Mouse (Mus musculus) thymus, postnatal 0 days (tissue): ENCODE measurements at regions not wholly inside any gene's neighbourhood (a gene's known extent, or its start where the extent isn't known, plus 50 kb on each side); places are given as distances from the start of the nearest gene placed in this dataset.

Experiments used
- DNase-seq: peaks from one replicate; pipeline ENCODE4 v3.0.0-alpha.2; 2015; ENCODE audit warnings: low spot score

DNA sequence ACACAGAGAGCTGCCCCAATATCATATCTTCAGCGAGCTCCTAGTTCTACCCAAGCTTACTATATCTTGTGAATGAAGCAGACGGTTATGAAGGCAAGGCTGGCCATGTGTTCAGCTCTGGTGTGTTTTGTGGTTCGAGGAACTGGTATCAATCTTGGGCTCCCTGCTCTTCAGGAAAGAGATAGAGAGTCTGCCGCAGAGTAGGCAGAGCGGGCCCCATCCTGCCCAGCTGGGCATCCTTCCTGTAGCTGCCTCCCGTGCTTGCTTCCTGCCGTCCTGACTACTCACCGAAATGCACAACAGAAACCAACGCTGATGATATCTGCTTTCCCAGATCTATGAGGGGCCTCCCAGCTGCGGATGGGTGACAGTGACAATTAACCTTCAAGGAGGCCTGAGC is 60.3 kb downstream of the Snrpe start:
- DNase-seq: peak; percentile 84

DNA sequence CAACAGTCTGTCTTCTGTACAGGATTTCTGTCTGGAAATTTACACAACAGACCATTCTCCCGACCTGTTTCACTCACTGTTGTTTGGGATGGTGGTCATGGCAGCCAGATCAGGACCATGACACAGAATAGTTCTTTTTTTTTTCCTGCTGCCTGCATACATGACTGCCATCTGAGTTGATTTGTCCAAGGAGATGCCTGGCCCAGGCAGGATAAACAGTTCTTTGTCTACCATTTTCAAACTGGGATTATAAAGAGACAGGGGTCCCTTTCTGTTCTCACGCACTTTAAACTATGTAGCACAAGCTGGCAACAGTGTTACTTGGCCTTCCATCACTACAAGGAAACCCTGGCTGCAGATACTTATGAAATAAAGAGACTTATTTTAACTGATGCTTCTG is 61.1 kb downstream of the Snrpe start:
- no peak for DNase-seq

DNA sequence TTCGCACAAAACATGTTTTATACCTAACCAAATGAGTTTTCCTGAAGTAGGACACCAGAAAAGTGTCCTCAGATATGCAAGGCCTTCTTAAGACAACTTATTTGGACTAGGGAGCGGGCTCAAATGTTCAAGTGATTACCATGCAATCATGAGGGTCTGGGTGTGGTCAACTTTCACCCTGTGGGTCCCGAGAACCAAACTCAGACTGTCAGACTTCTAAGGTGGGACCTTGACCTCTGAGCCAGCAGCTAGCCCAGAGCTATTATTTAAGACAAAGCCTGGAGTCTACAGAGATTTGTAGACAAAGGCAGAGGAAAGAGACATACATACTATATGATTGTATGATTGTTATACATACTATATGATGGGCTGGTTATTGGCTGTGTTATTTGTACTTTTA is 62.5 kb downstream of the Snrpe start:
- DNase-seq: no peak

DNA sequence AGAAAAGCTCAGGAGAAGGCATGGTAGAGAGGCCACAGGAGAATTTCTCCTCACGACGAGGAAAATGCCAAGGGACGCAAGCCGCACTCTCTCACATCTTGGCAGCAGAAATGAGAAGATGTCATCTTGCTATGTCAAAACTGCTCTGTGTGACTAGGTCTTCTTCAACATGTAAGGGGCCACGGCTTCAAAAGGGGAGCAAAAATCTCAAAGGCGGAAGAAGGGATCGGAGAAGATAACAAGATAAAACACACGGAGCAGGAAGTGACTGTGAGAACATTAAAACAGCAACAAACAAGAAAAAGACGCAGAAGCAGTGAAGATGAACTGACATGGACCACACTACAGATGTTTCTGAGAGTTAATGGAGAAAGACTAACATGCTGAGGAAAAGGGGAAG is 65.1 kb downstream of the Snrpe start:
- peak; percentile 81 for DNase-seq

DNA sequence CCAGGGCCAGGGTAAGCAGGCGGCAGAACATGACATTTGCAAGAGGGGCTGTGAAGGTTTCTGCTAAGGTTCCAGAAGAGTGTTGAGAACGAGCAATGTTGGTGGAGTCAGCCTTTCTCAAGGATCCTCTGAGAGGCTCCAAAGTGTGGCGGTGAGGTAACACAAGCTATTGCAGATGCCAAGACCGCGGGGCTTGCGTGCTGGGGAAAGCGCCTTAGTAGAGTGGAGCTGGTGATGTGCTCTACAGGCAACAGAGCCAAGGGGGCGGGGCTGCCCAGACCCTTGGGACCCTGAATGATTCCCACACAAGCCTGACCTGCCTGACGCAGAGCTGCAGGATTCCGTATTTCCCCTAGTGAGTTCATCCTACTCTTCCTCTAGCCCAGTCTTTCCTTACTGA is 66.3 kb downstream of the Snrpe start:
- peak; percentile 23 for DNase-seq

DNA sequence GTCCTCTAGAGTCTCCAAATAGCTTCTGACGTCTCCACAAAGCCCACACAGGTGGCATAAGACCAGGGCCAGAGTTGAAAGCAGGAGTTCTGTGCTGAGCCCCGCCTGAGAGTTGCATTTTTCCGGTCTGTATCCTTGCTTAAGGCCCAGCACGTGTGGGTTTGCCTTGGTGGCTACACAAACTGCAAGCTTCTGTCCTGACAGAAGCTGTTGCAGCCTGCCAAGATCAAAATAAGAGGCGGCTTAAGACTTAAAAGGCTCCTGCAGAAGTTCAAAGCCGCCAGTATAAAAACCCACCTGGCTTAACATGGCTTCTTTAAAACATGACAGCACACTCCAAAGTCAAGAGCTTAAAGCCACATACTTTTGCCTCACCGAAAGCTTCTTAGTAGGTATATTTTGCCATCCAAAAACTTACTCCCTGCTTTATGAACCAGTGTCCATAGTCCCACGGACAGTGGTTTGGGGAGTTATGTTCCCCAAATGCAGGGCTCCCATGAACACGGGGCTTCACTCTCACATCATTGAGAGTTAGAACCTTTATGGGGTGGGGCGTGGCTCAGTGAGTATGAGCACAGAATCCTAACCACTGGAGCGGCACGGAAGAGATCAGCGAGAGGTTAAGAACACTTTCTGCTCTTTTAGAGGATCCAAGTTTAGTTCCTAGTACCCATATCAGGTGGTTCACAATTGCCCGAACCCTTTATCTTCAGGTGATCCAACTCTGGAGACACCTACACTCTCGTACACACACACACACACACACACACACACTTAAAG is 67.9 kb downstream of the Snrpe start:
- peak; percentile 89 for DNase-seq

DNA sequence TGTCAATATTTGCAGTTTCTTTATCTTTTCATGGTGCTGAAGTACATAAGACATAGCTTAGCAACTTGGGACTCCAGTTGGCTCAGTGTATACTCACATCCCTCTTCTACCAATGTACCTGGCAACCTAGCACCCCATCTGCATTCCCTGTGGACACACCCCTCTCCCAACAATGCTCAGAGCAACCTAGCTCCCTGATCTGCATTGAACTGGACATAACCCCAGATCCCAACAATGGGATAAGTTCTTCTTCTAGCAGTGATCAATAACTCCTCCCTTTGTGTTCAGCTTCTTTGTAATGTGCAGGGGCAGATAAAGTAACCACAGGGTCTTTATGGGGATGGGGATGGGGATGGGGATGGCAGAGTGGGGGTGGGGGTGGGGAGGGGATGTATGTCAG is 79.4 kb downstream of the Snrpe start:
- no peak for DNase-seq

DNA sequence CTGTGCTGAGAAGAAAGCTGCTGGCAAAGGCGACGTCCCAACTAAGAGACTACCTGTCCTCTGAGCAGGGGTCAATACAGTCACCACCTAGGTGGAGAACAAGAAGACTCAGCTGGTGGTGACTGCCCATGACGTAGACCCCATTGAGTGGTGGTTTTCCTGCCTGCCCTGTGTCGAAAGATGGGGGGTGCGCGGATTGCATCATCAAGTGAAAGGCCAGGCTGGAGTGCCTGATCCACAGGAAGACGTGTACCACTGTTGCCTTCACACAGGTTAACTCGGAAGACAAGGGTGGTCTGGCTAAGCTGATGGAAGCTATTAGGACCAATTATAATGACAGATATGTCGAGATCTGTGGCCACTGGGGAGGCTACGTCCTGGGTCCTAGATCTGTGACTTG is 80.3 kb downstream of the Snrpe start:
- DNase-seq: no peak

DNA sequence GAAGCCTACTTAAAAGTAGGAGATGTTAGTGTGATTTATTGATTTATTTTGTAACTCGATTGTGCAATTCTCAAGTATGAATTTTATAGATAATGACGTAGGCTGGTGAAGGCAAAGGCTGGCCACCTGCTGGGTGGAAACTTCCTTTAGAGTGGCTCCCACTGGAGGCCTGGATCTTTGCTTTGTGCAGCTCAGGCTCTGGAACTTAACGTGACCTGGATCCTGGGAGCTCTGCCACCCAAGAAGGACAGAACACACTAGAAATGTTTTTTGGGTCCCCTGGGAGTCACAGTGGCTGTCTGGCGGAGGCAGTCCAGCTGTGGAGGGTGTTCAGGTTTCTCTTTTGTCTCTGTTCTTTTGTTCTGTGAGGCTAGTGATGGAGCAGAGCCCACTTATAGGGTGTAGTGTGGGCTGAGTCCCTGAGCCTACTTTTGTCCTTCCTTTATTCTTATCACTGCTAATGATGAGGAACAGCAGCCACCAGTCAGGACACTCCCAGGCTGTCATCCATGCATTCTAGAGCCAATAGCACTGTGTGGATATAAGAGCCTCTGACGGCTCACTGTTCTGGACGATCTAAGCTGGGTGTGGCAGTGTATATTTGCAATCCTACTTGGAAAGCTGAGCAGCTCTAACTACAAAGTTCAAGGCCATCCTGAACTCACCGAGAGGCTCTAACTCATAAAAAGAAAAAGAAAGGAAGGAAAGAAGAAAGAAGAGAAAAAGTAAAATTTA is 82.3 kb downstream of the Snrpe start:
- no peak for DNase-seq

DNA sequence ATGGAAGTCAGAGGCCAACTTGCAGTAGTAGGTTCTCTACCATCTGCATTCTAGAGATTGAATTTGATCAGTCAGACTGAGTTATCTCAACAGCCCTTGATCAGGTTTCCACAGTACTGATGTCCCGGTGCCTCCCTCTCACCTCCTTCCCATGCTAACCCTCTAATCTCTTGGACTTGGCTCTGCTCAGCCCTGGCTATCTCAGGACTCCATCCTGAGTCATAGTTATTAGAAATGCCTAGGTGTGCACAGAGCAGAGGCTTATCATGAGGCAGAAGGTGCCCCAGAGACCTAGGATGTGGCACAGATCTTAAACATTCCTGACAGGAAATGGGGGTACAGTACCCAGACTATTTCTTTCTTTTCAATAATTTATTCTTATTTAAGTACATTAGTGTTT is 87.3 kb downstream of the Snrpe start:
- no peak for DNase-seq

DNA sequence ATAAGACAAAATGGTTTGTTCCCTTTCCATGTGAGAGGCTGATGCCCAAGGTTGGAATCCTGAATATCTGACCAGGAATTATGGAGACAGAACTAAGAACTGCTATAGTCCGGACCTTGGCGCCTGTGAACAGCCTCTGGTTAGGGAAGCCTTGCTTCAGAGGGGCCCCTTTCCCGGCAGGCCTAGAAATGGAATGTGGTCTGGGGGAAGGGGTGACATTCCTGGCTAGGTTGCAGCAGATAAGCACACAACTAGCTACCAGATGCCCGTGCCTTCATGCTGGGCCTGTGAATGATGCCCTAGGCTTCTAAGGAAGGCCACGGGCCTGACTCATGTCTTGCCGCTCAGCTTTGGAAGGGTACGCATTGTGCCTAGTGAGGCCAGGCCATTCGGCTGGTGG is 89.4 kb downstream of the Snrpe start:
- no peak for DNase-seq

DNA sequence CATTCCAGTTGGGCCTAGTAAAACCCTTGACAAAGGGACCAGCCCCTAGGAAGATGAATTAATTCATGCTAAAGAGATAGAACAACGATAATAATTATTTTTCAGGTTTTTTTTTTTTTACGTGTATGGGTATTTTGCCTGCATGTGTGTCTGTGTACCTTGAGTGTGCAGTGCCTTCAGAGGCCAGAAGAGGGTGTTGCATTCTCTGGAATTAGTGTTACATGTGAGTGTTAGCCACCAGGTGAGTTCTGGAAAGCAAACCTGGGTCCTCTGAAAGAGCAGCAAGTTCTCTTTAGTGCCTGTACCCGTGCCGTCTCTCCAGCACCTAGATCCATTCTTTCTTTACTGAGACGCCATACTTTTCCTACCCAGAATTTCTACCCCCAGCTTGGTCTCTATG is 92.8 kb upstream of the Sox13 start:
- DNase-seq: no peak

DNA sequence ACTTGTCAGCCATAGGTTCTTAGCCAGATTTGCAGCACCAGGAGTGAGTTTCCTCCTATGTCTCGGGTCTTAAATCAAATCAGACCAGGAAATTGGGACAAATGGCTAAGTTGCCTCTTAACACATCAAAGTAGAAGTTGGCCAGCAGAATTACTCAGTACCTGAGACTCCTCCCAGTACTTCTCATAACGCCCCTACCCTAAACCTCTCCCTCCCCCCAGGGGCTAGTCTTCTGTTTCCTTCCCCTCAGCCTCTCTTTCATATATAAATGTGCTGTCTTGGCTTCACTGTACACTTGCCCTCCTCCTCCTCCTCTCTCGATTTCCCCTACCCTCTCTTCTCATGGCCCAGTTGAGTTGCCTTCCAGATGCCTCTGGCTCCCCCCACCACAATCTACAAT is 79.9 kb upstream of the Sox13 start:
- DNase-seq: no peak

DNA sequence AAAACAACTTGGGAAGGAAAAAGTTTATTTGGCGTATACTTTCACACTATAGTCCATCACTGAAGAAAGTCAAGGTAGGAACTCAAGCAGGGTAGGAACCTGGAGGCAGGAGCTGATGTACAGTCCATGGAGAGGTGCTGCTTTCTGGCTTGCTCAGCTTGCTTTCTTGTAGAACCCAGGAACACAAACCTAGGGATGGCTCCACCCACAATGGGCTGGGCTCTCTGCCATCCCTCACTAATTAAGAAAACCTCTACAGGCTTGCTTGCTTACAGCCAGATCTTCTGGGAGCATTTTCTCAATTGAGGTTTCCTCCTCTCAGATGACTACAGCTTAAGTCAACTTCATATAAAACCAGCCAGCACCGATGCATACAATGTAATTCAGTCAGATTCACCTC is 79.2 kb upstream of the Sox13 start:
- no peak for DNase-seq

DNA sequence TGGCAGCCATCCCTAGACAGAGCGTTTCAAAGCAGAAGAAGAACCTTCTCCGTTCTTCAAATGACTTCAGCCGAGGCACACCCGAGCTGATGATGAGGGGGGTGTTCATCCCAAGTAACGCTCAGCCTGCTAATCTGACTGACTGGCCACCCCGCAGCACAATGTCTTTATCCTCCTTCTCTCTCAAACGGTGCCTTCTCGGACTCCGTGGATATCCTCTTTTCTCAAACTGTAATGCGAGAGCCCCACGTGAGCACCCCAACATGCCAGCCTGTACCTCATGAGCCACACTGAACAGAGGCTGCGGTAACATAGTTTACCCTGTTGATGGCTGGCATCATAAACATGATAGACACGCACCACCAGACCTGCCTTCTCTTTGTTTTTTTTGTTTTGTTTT is 76.8 kb upstream of the Sox13 start:
- DNase-seq: no peak

DNA sequence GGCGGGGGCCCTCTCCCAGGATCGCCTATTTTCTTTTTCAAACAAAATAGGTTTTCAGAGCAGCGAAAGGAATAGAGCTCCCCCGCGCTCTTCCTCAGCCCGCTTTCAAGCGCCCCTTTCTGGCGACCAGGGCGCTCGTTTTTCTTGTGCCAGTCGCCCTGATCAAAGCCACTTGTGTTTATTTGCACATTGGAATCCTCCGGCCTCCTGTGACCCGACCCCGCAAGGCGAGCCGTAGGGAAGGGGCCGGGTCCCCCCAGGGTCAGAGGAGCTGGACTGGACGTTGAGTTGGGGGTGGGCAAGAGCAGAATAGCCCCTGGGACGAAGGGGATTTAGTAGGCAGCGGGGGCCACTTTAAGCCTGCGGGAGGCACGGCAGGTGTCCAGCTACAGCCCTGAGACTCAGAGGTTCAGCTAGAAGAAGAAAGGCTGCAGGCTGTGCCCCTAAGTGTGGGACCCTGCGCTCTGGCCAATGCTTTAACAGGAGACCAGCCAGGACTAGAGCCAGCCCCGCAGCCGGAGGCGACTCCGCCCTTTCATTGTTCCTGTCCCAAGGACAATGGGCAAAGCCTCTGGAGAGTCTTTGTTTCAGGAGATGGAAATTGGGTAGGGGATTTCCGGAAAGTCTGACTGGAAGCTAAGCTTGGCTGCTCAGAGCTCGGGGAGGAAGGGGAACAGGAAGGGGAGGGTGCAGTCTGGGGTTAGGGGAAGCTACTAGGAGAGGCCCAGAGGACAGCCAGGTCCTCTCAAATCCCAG is 69.0 kb upstream of the Sox13 start:
- DNase-seq: peak; percentile 58

DNA sequence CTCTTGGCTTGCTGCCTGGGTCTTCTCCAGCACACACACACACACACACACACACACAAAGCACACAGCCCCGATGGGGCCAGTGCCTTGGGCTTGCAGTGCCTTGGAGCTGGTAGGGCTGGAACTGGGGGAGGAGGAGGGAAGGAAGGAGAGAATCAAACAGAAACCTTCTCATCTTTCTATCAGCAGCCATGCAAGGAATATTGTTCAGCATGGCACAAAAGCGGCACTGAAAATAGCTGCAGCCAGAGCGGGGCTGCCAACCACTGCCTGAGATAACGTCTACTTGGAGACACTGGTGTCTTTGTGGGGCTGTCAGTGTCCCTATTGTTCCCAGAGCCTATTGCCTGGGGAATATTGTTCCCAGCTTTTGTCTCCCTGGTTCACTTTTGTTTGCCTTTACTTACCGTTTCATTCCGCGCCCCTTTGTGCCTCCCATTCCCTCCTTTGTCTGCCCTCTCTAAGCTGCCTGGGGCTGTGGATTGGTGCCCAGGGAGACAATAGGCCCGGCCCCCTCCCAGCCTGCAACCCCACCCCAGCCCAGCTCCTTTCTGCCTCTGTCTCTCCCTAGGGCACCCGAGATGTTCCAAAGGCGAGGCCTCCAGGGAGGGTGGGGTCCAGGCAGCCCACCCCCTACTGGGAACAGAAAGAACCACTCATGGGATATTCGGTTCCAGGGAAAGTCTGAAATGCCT is 68.3 kb upstream of the Sox13 start:
- DNase-seq: peak; percentile 18

DNA sequence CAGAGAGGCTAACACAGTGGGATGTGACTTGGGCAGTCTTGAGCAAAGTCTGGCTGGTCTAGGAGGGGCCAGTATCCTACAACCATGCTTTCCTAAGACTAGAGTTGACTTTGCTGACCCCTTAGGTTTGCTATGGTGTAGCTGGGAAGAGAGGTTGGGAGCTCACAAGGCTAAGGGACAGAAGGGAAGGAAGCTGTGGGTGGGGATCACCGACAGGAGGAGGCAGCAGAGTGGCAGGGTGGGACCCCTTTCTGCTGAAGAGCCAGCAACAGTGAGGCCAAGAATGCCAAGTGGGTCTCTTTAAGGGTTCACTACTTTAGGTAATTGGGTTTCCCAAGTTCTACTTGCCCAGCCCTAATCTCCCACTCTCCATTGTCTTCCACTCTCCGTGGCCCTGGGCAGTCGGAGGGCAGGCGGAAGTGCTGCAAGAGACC is 67.7 kb upstream of the Sox13 start:
- DNase-seq: peak; percentile 9

DNA sequence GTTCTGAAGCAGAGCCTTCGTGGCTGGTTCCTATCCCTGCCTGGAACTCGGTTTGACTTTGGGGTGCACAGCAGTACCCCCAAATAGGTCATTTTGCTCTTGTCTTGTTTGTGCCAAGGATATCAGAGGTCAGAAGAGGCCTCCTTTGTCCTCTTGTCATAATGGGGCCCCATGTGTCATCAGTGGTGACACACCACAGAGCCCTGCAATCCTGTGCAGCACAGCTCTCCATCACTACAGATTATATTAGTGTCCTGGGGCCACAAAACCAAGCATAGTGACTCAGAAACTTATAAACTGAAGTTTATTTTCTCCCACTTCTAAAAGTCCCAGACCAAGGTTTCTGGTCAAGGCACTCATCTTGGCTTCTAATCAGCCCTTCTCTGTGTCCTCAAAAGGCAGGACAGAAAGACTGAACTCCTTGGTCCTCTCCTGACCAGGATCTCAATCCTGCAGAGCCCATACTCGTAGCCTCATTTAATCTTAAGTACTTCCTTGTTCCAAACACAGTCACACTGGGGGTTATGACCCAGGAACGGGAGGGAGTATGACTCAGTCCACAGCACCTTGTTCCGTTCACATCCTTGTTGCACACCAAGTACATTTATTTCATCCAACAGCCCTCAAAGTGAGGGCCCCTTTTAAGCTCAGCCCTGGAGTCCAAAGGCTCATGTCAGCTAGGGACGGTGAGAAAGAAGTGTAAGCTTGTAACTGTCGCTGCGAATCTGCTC is 63.2 kb upstream of the Sox13 start:
- DNase-seq: no peak

DNA sequence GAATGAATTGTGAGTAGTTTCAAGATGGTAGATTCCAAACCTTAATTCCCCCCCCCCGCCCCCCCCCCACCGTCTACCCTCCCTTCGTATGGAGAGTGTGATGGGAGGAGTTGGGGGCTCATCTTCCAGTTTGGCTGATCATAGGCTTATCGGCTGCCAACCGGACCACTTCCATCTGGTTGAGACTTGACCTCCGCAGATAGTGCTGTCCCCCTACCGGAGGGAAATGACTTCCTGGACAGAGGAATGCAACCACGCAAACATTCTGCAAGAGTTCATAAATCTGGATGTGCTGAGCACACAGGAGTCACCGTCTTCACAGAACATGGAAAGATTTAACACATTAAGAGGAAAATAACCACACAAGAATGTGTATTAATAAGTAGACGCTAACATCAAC is 62.2 kb upstream of the Sox13 start:
- no peak for DNase-seq

DNA sequence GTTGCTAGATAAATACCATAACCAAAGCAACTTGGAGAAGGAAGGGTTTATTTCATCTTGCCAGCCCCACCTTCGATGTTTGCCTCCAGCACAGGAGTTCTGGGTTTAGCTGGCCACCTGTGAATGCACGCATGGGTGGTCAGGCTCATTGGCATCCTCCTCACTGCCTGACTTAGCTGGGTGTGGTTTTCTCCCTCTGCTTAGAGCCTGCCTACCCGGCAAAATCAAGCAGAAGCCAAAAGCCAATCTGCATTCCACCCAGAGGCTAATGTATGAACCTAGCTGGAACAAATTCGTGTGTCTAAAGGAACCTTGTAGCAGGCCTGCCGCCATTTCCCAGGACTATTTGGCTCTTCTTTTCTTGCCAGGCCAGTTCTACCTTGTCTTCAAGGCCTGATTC is 58.7 kb upstream of the Sox13 start:
- DNase-seq: no peak
